Mouse (Mus musculus): ENCODE measurements around the gene Smyd4. TPM values are rescaled to one million over a fixed set of nuclear protein-coding genes. Genes with fewer than 3 reads are reported as not detected.

Gene Smyd4
- polyA plus RNA-seq (2014; fragmentation: Nextera tagmentation; extraction: Ambion mirVana): 11.6 and 12.5 TPM in 2 replicates

DNA sequence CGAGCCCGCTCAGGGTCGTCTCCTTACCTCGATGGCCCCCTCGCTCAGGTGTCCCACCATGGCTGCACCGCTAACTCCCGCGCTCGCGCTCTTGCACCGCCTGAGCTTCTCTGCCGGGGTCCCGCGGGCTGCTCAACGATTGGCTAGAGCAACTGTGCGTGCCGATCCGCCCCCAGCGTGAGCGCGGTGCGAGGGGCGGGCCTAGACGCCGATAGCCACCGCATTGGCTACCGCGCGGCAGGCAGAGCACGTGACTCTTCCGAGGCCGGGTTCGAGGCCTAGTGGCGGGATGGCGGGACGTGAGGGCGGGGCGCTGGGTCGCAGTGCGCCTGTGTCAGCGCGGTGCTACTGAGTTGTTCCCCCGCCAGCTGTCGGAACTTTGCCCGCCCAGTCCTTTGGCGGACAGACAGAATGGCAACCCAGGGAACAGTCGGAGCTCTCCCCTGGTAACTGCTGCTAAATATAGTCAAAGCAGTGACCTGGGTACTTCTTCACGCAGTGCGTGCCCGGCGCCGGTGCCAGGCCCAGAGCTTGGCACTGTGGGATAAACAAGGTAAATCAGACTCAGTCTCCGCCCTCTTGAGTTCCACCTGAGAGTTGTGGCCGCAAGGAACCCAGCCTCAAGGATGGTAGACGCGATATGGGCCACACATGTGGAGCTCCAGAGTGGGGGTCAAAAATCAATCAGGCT, at the start of gene Smyd4, which contains the start of gene Rpa1:
Smyd4 (plus strand) TSS at position 235 of the 691 bp plus-strand sequence.
Rpa1 (minus strand) TSS at position 126 of the 691 bp plus-strand sequence.
- peak; percentile 95 for DNase-seq (ENCODE audit: low spot score)
- Histone ChIP-seq H3K9ac (ENCODE audit: low read length) (peak within 1 kb of the TSS; percentile 70), H3K9me3 (ENCODE audit: control insufficient read depth, low read length) (no peaks in the 10 kb centered on the region), H3K4me1 (replicated peaks; ENCODE audit: control insufficient read depth, insufficient read depth, low read length) (peaks cover 16% of the 10 kb centered on the region), H3K27me3 (replicated peaks; ENCODE audit: control insufficient read depth, insufficient read depth, low read length) (no peaks in the 10 kb centered on the region), H3K4me3 (ENCODE audit: low read depth, low read length) (peak within 1 kb of the TSS; percentile 76), H3K4me2 (ENCODE audit: low read length) (peak within 1 kb of the TSS; percentile 76), H3K27ac (ENCODE audit: low read depth) (peak within 1 kb of the TSS; percentile 44), H3K36me3 (ENCODE audit: control insufficient read depth, insufficient read depth, low read length) (peaks cover 3% of the 10 kb centered on the region; the same call in 1 of the 2 replicates)
- WGBS: under 1% methylated on average over 56 of the region's 56 CpGs
- peak; percentile 99 for ATAC-seq (replicated peaks; ENCODE audit: low FRiP score, low TSS enrichment, low read depth)

GRCm38 (mm10) chr11:75298491-75298890, 49.7 kb upstream of the Smyd4 start:
- H3K9me3 ChIP-seq (ENCODE audit: control insufficient read depth, low read length): no peaks in the 10 kb centered on the region
- DNase-seq (ENCODE audit: low spot score) (no peak), ATAC-seq (replicated peaks; ENCODE audit: low FRiP score, low TSS enrichment, low read depth) (no peak)
- H3K27me3 ChIP-seq (replicated peaks; ENCODE audit: control insufficient read depth, insufficient read depth, low read length): no peaks in the 10 kb centered on the region
- no peak overlapping the region for H3K27ac ChIP-seq (ENCODE audit: low read depth)
- H3K4me2 ChIP-seq (ENCODE audit: low read length): no peak overlapping the region
- no peak overlapping the region for H3K4me3 ChIP-seq (ENCODE audit: low read depth, low read length)
- 55% methylated on average over 11 of the region's 11 CpGs for WGBS
- peaks cover 39% of the 10 kb centered on the region for H3K36me3 ChIP-seq (ENCODE audit: control insufficient read depth, insufficient read depth, low read length)
- H3K9ac ChIP-seq (ENCODE audit: low read length): no peak overlapping the region
- peaks cover 15% of the 10 kb centered on the region for H3K4me1 ChIP-seq (replicated peaks; ENCODE audit: control insufficient read depth, insufficient read depth, low read length)

DNA sequence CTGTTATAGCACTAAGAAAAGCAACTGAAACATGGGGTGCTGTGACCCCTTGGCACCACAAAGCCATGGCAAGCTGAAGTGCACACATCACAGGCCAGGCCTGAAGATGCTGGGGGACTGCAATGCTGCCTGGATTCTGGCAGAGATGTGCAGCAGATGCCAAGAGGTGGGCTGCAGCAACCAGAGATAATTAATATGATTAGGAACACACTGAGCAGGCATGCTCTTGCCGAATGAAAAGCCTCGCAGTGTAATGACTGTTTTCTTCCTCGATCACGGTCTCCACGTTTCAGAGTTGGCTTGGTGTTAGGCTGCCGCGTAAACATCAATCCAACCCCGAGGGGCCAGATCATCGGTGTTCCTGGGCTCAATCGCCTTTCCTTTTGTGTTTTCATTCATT, 48.4 kb upstream of the Smyd4 start:
- no peaks in the 10 kb centered on the region for H3K27me3 ChIP-seq (replicated peaks; ENCODE audit: control insufficient read depth, insufficient read depth, low read length)
- ATAC-seq (replicated peaks; ENCODE audit: low FRiP score, low TSS enrichment, low read depth): no peak
- no peak overlapping the region for H3K9ac ChIP-seq (ENCODE audit: low read length)
- peaks cover 5% of the 10 kb centered on the region; the same call in 1 of the 2 replicates for H3K4me1 ChIP-seq (replicated peaks; ENCODE audit: control insufficient read depth, insufficient read depth, low read length)
- peaks cover 43% of the 10 kb centered on the region for H3K36me3 ChIP-seq (ENCODE audit: control insufficient read depth, insufficient read depth, low read length)
- no peaks in the 10 kb centered on the region for H3K9me3 ChIP-seq (ENCODE audit: control insufficient read depth, low read length)
- no peak for DNase-seq (ENCODE audit: low spot score)
- 87% methylated on average over 10 of the region's 10 CpGs for WGBS
- no peak overlapping the region for H3K27ac ChIP-seq (ENCODE audit: low read depth)
- H3K4me2 ChIP-seq (ENCODE audit: low read length): no peak overlapping the region
- no peak overlapping the region for H3K4me3 ChIP-seq (ENCODE audit: low read depth, low read length)

DNA sequence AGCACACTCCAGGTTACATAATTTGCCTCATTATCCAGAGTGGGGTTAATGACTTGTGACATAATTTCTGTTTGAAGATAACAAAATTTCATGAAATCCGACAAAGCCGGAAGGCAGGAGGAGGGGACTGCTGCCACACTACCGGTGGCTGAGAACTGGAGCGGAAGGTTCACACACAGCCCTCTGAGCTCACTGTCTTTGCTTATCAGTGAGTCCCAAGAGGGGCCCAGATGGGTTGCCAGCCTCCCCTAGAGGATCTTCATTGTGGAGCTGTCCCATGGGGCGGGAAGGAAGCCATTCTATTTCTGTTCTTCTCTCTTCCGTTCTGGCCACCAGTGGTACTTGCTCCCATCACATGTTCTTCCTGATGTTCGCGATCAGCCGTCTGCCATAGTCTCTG, 47.3 kb upstream of the Smyd4 start:
- DNase-seq (ENCODE audit: low spot score) (no peak), ATAC-seq (replicated peaks; ENCODE audit: low FRiP score, low TSS enrichment, low read depth) (no peak)
- 88% methylated on average over 9 of the region's 9 CpGs for WGBS
- Histone ChIP-seq H3K27ac (ENCODE audit: low read depth) (no peak overlapping the region), H3K27me3 (replicated peaks; ENCODE audit: control insufficient read depth, insufficient read depth, low read length) (no peaks in the 10 kb centered on the region), H3K9ac (ENCODE audit: low read length) (no peak overlapping the region), H3K4me2 (ENCODE audit: low read length) (no peak overlapping the region), H3K36me3 (ENCODE audit: control insufficient read depth, insufficient read depth, low read length) (peaks cover 55% of the 10 kb centered on the region), H3K4me3 (ENCODE audit: low read depth, low read length) (no peak overlapping the region), H3K4me1 (replicated peaks; ENCODE audit: control insufficient read depth, insufficient read depth, low read length) (peaks cover 4% of the 10 kb centered on the region; the same call in 1 of the 2 replicates), H3K9me3 (ENCODE audit: control insufficient read depth, low read length) (no peaks in the 10 kb centered on the region)

GRCm38 (mm10) chr11:75304797-75305196, 43.4 kb upstream of the Smyd4 start:
- Histone ChIP-seq H3K27ac (ENCODE audit: low read depth) (no peak overlapping the region), H3K9ac (ENCODE audit: low read length) (no peak overlapping the region), H3K4me3 (ENCODE audit: low read depth, low read length) (no peak overlapping the region), H3K4me2 (ENCODE audit: low read length) (no peak overlapping the region), H3K36me3 (ENCODE audit: control insufficient read depth, insufficient read depth, low read length) (peaks cover 86% of the 10 kb centered on the region), H3K27me3 (replicated peaks; ENCODE audit: control insufficient read depth, insufficient read depth, low read length) (no peaks in the 10 kb centered on the region), H3K4me1 (replicated peaks; ENCODE audit: control insufficient read depth, insufficient read depth, low read length) (no peaks in the 10 kb centered on the region), H3K9me3 (ENCODE audit: control insufficient read depth, low read length) (no peaks in the 10 kb centered on the region)
- DNase-seq (ENCODE audit: low spot score) (no peak), ATAC-seq (replicated peaks; ENCODE audit: low FRiP score, low TSS enrichment, low read depth) (no peak)
- 76% methylated on average over 9 of the region's 9 CpGs for WGBS

- Histone ChIP-seq H3K36me3 (ENCODE audit: control insufficient read depth, insufficient read depth, low read length) (peaks cover 88% of the 10 kb centered on the region), H3K27ac (ENCODE audit: low read depth) (no peak overlapping the region), H3K9ac (ENCODE audit: low read length) (no peak overlapping the region), H3K4me3 (ENCODE audit: low read depth, low read length) (no peak overlapping the region), H3K4me2 (ENCODE audit: low read length) (no peak overlapping the region), H3K9me3 (ENCODE audit: control insufficient read depth, low read length) (no peaks in the 10 kb centered on the region), H3K4me1 (replicated peaks; ENCODE audit: control insufficient read depth, insufficient read depth, low read length) (no peaks in the 10 kb centered on the region), H3K27me3 (replicated peaks; ENCODE audit: control insufficient read depth, insufficient read depth, low read length) (no peaks in the 10 kb centered on the region)
- no peak for DNase-seq (ENCODE audit: low spot score)
- 86% methylated on average over 4 of the region's 4 CpGs for WGBS
- ATAC-seq (replicated peaks; ENCODE audit: low FRiP score, low TSS enrichment, low read depth): no peak
Observed at GRCm38 (mm10) chr11:75308650-75309049, 39.6 kb upstream of the Smyd4 start.

DNA sequence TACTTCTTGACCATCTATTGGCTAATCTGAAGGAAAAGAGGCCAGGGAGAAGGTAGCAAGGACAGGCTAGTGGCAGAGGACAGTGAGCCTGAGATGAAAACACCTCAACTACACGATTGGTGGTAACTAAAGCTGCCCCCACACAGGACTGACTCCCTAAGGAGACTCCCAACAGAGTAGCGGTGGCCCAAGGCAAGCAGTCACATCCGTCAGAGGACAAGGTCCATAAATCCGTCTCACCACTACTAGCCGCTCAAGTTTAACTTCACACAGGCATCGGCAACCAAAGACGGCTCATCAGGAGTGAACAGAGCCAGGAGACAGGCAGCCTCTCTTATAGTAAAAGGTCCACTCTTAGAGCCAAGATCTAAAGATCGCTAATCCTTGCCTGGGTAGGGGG, 37.4 kb upstream of the Smyd4 start:
- DNase-seq (ENCODE audit: low spot score): no peak
- no peaks in the 10 kb centered on the region for H3K9me3 ChIP-seq (ENCODE audit: control insufficient read depth, low read length)
- H3K36me3 ChIP-seq (ENCODE audit: control insufficient read depth, insufficient read depth, low read length): peaks cover 97% of the 10 kb centered on the region
- H3K4me1 ChIP-seq (replicated peaks; ENCODE audit: control insufficient read depth, insufficient read depth, low read length): no peaks in the 10 kb centered on the region
- no peak overlapping the region for H3K27ac ChIP-seq (ENCODE audit: low read depth)
- H3K9ac ChIP-seq (ENCODE audit: low read length): no peak overlapping the region
- H3K4me3 ChIP-seq (ENCODE audit: low read depth, low read length): no peak overlapping the region
- H3K4me2 ChIP-seq (ENCODE audit: low read length): no peak overlapping the region
- ATAC-seq (replicated peaks; ENCODE audit: low FRiP score, low TSS enrichment, low read depth): no peak
- WGBS: 84% methylated on average over 8 of the region's 8 CpGs
- H3K27me3 ChIP-seq (replicated peaks; ENCODE audit: control insufficient read depth, insufficient read depth, low read length): no peaks in the 10 kb centered on the region

DNA sequence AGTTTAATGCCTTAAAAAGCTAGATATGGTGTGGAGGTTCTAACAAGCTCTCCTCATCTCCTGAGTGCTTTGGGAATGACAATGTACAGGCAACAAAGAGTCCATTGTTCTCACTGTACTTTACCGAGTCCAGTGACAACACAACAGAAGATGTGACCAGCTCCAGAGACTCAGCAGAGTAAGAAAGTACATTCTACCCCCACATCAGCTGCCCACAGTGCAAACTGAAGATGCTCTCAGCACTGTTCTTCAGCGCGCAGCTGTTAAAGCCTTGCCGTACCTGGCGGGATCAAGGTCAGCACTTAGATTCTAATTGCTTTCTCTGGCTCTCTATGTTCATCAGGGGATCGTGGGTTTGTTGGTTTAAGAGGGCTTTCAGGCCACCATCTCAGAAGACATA, 36.5 kb upstream of the Smyd4 start:
- no peak overlapping the region for H3K4me2 ChIP-seq (ENCODE audit: low read length)
- no peak for ATAC-seq (replicated peaks; ENCODE audit: low FRiP score, low TSS enrichment, low read depth)
- H3K27ac ChIP-seq (ENCODE audit: low read depth): no peak overlapping the region
- peaks cover 96% of the 10 kb centered on the region for H3K36me3 ChIP-seq (ENCODE audit: control insufficient read depth, insufficient read depth, low read length)
- H3K27me3 ChIP-seq (replicated peaks; ENCODE audit: control insufficient read depth, insufficient read depth, low read length): no peaks in the 10 kb centered on the region
- 86% methylated on average over 6 of the region's 6 CpGs for WGBS
- H3K4me1 ChIP-seq (replicated peaks; ENCODE audit: control insufficient read depth, insufficient read depth, low read length): no peaks in the 10 kb centered on the region
- no peak overlapping the region for H3K9ac ChIP-seq (ENCODE audit: low read length)
- no peaks in the 10 kb centered on the region for H3K9me3 ChIP-seq (ENCODE audit: control insufficient read depth, low read length)
- no peak for DNase-seq (ENCODE audit: low spot score)
- H3K4me3 ChIP-seq (ENCODE audit: low read depth, low read length): no peak overlapping the region

GRCm38 (mm10) chr11:75313834-75314233, 34.4 kb upstream of the Smyd4 start:
- Histone ChIP-seq H3K9ac (ENCODE audit: low read length) (no peak overlapping the region), H3K36me3 (ENCODE audit: control insufficient read depth, insufficient read depth, low read length) (peaks cover 92% of the 10 kb centered on the region), H3K4me1 (replicated peaks; ENCODE audit: control insufficient read depth, insufficient read depth, low read length) (no peaks in the 10 kb centered on the region), H3K4me3 (ENCODE audit: low read depth, low read length) (no peak overlapping the region), H3K9me3 (ENCODE audit: control insufficient read depth, low read length) (no peaks in the 10 kb centered on the region), H3K27ac (ENCODE audit: low read depth) (no peak overlapping the region), H3K27me3 (replicated peaks; ENCODE audit: control insufficient read depth, insufficient read depth, low read length) (no peaks in the 10 kb centered on the region), H3K4me2 (ENCODE audit: low read length) (no peak overlapping the region)
- ATAC-seq (replicated peaks; ENCODE audit: low FRiP score, low TSS enrichment, low read depth): no peak
- WGBS: 92% methylated on average over 8 of the region's 8 CpGs
- DNase-seq (ENCODE audit: low spot score): no peak

Data from intestine, embryonic 14.5 days (tissue).